Mouse (Mus musculus) neural tube, embryonic 14.5 days (tissue): ENCODE measurements around the gene Mybpc2. TPM values are rescaled to one million over a fixed set of nuclear protein-coding genes. Genes with fewer than 3 reads are reported as not detected.

Source experiments
- ATAC-seq: fragments of 200-750 bp; cut with Nextera tagmentation; 2 replicates; pipeline ENCODE4 v1.8.0; 2017; ENCODE audit warnings: low read depth, mild to moderate bottlenecking, moderate TSS enrichment, moderate library complexity
- H3K27ac ChIP-seq: fragments of 300-500 bp; sonication (generic); 2 replicates; pipeline ENCODE4 v1.5.1; 2014; ENCODE audit warnings: low read depth, mild to moderate bottlenecking, control low read depth, low read length, moderate library complexity, mixed read lengths
- H3K27me3 ChIP-seq: fragments of 300-500 bp; sonication (generic); 2 replicates; pipeline ENCODE4 v1.6.1; 2014; ENCODE audit warnings: low read length; ENCODE audit not compliant: control insufficient read depth, insufficient read depth
- H3K36me3 ChIP-seq: fragments of 300-500 bp; sonication (generic); 2 replicates; pipeline ENCODE4 v1.6.1; 2014; ENCODE audit warnings: low read length, mixed read lengths; ENCODE audit not compliant: control insufficient read depth, insufficient read depth
- H3K4me1 ChIP-seq: fragments of 300-500 bp; sonication (generic); 2 replicates; pipeline ENCODE4 v1.6.1; 2014; ENCODE audit warnings: low read length; ENCODE audit not compliant: control insufficient read depth, insufficient read depth
- H3K4me2 ChIP-seq: fragments of 300-500 bp; sonication (generic); 2 replicates; pipeline ENCODE4 v1.6.1; 2014; ENCODE audit warnings: mild to moderate bottlenecking, low read depth, low read length, control low read depth
- H3K4me3 ChIP-seq: fragments of 300-500 bp; sonication (generic); 2 replicates; pipeline ENCODE4 v1.5.1; 2014; ENCODE audit warnings: low read depth, low read length, control low read depth, mixed read lengths
- H3K9ac ChIP-seq: fragments of 300-500 bp; sonication (generic); replicated peaks from 2 replicates; pipeline ENCODE4 v1.6.1; 2014; ENCODE audit warnings: low read depth, mild to moderate bottlenecking, control low read depth, low read length, mixed read lengths
- H3K9me3 ChIP-seq: fragments of 300-500 bp; sonication (generic); 2 replicates; pipeline ENCODE4 v1.6.1; 2016; ENCODE audit warnings: low read length; ENCODE audit not compliant: control insufficient read depth
- WGBS: fragments of 180-500 bp; shearing (Covaris S2); extraction: QIAGEN DNeasy Blood & Tissue Kit; methylation state at CpG from one replicate; pipeline ENCODE4 v1.1.7; 2014; 5-methylcytosine and 5-hydroxymethylcytosine counted together
- polyA plus RNA-seq: library from polyadenylated mRNA; unstranded; fragments of >200 nt; fragmentation: Nextera tagmentation; extraction: Ambion mirVana; gene quantifications from 2 replicates; pipeline ENCODE4 v1.2.1, GENCODE M21; 2014

Mybpc2 gene
- polyA plus RNA-seq, 1 experiment from 2014 or later, result 0.07 TPM

DNA sequence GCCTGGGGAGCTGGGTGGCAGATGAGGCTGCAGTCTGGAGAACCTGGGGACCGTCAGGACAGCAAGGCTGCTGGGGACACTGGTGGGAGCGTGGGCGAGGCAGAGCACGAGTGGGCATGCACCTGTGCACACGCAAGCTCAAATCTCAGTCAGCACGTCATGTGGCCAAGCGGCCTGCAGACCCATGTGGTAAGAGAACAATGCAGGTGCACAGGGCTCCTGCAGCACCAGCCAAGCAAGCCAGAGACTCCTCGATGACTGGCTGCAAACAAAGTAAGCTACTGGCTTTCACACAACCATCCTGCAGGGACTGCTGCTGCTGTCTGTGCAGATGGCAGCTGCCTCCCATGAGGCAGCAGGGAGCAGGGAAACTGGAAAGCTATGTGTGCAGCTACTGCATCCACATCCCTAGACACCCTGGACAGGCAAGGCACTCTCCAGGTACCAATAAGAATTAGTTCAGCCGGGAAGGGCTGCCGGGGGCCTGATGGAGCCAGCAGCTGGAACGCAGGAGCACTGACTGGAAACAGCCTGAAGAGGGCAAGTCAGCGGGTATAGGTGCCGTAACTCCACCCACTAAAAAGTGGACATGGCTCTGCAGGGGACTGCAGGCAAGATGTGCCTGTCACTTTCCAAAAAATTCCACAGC, 37.4 kb downstream of the Mybpc2 start:
- no peak overlapping the region for H3K4me2 ChIP-seq
- H3K27me3 ChIP-seq, result no peaks in the 10 kb centered on the region
- H3K36me3 ChIP-seq, result peaks cover 22% of the 10 kb centered on the region
- WGBS, result 64% methylated on average over 13 of the region's 13 CpGs
- H3K27ac ChIP-seq, result no peak overlapping the region
- no peaks in the 10 kb centered on the region for H3K9me3 ChIP-seq
- H3K4me1 ChIP-seq, result no peaks in the 10 kb centered on the region
- no peak for ATAC-seq
- no peak overlapping the region for H3K4me3 ChIP-seq
- no peak overlapping the region for H3K9ac ChIP-seq

DNA sequence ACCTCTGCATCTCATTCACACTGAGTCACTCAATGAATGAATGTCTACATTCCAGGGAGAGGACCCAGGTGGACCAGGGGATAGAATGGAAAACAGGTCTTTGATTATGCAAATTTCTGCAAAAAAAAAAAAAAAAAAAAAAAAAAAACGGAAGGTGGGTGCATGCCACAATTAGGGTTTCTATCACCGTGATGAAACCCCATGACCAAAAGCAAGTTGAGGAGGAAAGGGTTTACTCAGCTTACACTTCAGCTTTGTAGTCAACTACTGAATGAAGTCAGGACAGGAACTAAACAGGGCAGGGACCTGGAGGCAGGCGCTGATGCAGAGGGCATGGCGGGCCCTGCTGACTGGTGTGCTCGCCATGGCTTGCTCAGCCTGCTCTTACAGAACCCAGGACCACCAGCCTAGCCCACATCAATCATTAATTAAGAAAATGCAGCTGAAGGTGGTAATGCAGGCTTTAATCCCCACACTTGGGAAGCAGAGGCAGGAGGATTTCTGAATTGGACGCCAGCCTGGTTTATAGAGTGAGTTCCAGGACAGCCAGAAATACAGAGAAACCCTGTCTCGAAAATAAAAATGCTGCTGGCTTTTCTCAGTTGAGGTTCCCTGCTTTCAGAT, 38.8 kb downstream of the Mybpc2 start:
- Histone ChIP-seq H3K27me3 (no peaks in the 10 kb centered on the region), H3K9me3 (no peaks in the 10 kb centered on the region), H3K36me3 (peaks cover 8% of the 10 kb centered on the region), H3K9ac (no peak overlapping the region), H3K27ac (no peak overlapping the region), H3K4me2 (no peak overlapping the region), H3K4me3 (no peak overlapping the region), H3K4me1 (no peaks in the 10 kb centered on the region)
- no peak for ATAC-seq
- WGBS, result 69% methylated on average over 7 of the region's 7 CpGs

DNA sequence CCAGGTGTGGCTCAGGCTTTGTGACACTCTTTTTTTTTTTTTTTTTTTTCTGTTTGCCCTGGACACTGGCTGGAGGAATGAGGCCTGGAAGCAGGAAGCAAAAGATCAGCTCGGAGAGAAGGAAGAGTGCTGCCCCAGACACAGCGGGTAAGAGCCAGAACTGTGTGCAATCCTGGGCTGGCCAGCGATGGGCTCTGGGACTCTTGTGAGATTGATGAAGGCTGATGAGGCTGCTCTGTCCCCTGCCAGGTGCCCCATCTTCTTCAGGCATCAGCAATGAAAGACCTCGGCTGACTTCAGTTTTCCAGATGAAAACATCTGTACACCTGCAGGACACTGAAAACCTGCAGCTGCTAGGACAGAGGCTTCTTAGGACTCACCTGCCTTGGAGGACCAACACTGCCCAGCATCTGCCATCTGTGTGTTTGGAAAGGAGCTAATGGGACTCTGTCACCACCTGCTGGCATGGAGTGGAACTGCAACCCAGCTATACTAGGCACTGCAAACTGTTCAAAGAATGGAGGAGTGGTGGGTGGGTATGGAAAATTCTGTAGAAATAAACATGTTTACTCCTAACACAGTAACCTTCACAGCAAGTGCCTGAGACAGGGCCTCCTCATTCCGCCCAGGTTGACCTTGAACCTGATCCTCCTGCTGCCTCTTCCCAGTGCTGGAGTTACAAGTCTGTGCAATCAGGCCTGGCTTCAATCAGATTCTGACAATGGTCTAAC, 39.5 kb downstream of the Mybpc2 start:
- Histone ChIP-seq H3K36me3 (peaks cover 3% of the 10 kb centered on the region; the same call in 1 of the 2 replicates), H3K27me3 (no peaks in the 10 kb centered on the region), H3K9ac (no peak overlapping the region), H3K27ac (no peak overlapping the region), H3K4me3 (no peak overlapping the region), H3K4me2 (no peak overlapping the region), H3K4me1 (no peaks in the 10 kb centered on the region), H3K9me3 (no peaks in the 10 kb centered on the region)
- peak; percentile 84 for ATAC-seq
- WGBS, result 39% methylated on average over 5 of the region's 5 CpGs

DNA sequence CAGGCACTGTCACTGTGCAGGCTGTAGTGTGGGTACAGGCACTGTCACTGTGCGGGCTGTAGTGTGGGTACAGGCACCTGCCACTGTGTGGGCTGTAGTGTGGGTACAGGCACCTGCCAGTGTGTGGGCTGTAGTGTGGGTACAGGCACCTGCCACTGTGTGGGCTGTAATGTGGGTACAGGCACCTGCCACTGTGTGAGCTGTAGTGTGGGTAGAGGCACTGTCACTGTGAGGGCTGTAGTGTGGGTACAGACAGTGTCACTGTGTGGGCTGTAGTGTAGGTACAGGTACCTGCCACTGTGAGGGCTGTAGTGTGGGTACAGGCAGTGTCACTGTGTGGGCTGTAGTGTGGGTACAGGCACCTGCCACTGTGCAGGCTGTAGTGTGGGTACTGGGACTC, 40.3 kb downstream of the Mybpc2 start:
- H3K27ac ChIP-seq, result no peak overlapping the region
- 0 out of 2 replicates have a peak, but pooled peaks cover under 1% of the 10 kb centered on the region for H3K36me3 ChIP-seq
- H3K27me3 ChIP-seq, result no peaks in the 10 kb centered on the region
- WGBS, result 93% methylated on average over 1 of the region's 1 CpGs
- no peak overlapping the region for H3K4me2 ChIP-seq
- H3K4me3 ChIP-seq, result no peak overlapping the region
- H3K9ac ChIP-seq, result no peak overlapping the region
- no peaks in the 10 kb centered on the region for H3K4me1 ChIP-seq
- no peak for ATAC-seq
- H3K9me3 ChIP-seq, result no peaks in the 10 kb centered on the region

DNA sequence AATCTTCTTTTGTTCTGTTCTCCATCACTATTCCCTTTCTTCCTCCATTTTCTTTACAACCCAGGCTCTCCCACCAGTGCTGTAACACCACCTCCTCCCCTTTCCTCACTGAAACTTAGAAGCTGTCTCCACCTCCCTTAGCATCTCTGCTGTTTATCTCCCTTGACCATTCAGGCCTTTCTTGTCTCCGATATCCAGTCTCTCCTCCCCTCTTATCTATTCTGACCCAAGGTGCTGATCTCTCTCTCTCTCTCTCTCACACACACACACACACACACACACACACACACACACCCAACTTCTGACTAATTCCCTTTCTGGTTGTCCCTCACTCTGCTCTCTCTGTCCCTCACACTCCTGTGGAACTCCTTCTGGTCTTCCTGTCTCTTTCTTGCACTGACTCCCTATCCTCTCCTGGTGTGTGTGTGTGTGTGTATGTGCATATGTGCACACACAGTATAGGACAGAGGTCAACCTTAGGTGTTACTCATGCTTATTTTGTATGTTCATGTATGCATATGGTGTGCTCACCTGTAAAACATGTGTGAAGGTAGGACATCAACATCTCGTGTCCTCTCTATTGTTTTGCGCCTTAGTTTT, 41.5 kb downstream of the Mybpc2 start:
- H3K4me3 ChIP-seq, result no peak overlapping the region
- no peaks in the 10 kb centered on the region for H3K4me1 ChIP-seq
- H3K27ac ChIP-seq, result no peak overlapping the region
- no peaks in the 10 kb centered on the region for H3K9me3 ChIP-seq
- H3K36me3 ChIP-seq, result no peaks in the 10 kb centered on the region
- H3K4me2 ChIP-seq, result no peak overlapping the region
- ATAC-seq, result no peak
- no peak overlapping the region for H3K9ac ChIP-seq
- WGBS, result 75% methylated on average over 3 of the region's 3 CpGs
- no peaks in the 10 kb centered on the region for H3K27me3 ChIP-seq

DNA sequence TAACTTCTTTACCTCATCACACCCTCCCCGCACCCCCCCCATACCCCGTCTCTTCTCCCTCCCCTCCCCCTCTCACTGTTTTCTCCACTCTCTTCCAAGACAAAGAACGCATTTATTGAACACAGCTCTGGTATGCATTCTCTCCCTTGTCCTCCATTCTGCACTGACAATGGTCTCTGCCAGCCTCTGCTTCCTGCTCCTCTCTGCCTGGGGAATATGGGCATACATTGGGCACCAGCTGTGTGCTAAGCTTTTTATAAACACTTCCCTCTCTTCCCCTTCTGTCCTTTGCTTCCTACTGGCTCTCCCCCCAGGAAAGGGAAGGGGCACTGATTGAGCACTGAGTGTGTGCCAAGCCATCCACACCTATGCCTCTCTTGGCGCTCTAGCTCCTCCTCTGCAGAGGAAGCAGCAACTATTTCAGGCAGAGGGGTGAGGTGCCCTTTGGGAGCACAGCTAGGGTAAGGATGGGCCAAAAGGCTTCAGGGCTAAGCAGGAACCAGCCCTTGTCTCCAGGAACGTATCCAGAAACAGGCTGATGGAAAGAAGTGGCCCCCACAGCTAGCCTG, 49.3 kb downstream of the Mybpc2 start:
- no peaks in the 10 kb centered on the region for H3K36me3 ChIP-seq
- H3K27ac ChIP-seq, result peak overlapping the region; percentile 60
- H3K9ac ChIP-seq, result no peak overlapping the region
- H3K4me1 ChIP-seq, result peaks cover 7% of the 10 kb centered on the region
- no peak for ATAC-seq
- no peaks in the 10 kb centered on the region for H3K9me3 ChIP-seq
- H3K4me3 ChIP-seq, result no peak overlapping the region
- WGBS, result 33% methylated on average over 5 of the region's 5 CpGs
- no peaks in the 10 kb centered on the region for H3K27me3 ChIP-seq
- H3K4me2 ChIP-seq, result no peak overlapping the region

DNA sequence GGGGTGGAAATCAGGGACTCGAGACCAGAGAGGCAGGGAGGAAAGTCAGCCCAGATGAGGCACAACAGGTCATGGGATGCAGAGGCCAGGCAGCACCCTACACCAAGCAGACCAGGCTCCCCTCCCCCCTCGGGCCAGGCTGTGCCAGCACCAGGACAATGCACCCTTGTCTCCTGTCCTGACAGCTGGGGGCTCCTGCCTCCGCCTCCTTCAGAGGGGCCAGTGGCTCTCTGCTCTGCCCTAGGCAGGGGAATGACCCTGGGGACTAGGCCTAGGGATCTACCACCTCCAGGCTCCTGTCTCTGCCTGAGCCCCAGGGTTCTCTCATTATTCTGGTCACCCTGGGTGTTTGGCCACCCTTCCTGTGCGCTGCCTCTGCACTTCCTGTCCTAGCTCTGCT, 50.0 kb downstream of the Mybpc2 start:
- H3K4me1 ChIP-seq, result peaks cover 7% of the 10 kb centered on the region
- peak; percentile 78 for ATAC-seq
- H3K36me3 ChIP-seq, result no peaks in the 10 kb centered on the region

DNA sequence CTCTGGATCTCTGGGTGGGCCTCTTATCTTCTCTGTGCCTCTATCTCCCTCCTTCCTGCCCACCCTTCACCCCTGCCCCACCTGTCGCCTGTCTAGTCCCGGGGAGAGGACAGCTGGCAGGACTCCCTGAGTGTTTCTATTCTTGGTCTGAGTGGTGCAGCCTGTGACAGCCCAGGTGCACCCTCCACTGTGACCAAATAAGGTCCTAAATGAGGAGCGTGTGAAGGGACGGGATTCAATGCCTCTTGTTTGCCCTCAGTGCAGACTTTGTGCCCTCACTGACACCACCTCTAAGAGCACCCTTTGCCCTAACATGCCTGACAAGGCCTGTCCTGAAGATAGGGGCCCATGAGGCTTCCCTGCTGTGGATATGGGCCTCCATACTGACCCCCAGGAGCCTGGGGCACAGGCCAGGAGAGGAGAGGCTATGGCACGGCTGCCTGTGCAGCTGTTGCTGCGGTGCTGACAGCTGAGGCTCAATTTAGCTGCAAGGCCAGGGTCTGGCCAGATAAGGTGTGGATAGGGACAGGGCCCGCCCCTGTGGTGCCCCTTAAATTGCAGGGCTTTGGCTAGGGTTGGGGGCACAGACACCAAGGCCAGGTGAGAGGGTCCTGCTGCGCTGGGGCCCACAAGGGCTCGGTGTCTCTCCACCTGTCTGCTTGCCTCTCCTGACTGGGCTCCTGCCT, 51.4 kb downstream of the Mybpc2 start:
- Histone ChIP-seq H3K36me3 (no peaks in the 10 kb centered on the region), H3K27ac (0 out of 2 replicates have a peak overlapping the region, but pooled peaks have one; percentile 22), H3K9me3 (no peaks in the 10 kb centered on the region), H3K4me3 (no peak overlapping the region), H3K4me1 (peaks cover 18% of the 10 kb centered on the region), H3K4me2 (no peak overlapping the region), H3K9ac (no peak overlapping the region), H3K27me3 (no peaks in the 10 kb centered on the region)
- 61% methylated on average over 9 of the region's 9 CpGs for WGBS
- ATAC-seq, result no peak

More for the DNA sequence above, 50.0 kb downstream of the Mybpc2 start:
- Histone ChIP-seq H3K27me3 (no peaks in the 10 kb centered on the region), H3K4me3 (no peak overlapping the region), H3K9ac (0 out of 2 replicates have a peak overlapping the region, but pooled peaks have one; percentile 25), H3K4me2 (no peak overlapping the region), H3K9me3 (no peaks in the 10 kb centered on the region), H3K27ac (peak overlapping the region; percentile 60; the same call in 1 of the 2 replicates)
- WGBS, result 13% methylated on average over 3 of the region's 4 CpGs
